Mouse (Mus musculus) forebrain, embryonic 12.5 days (tissue): ENCODE data around the gene Pgap2. TPM values are rescaled to one million over a fixed set of nuclear protein-coding genes. Genes with fewer than 3 reads are reported as not detected.

Source experiments
- ATAC-seq: fragments of 200-750 bp; cut with Nextera tagmentation; 2 replicates; pipeline ENCODE4 v1.8.0; 2017; ENCODE audit warnings: moderate TSS enrichment; ENCODE audit not compliant: low FRiP score
- H3K27ac ChIP-seq: fragments of 300-500 bp; sonication (generic); 2 replicates; pipeline ENCODE4 v1.5.1; 2016; ENCODE audit warnings: mild to moderate bottlenecking
- H3K27me3 ChIP-seq: fragments of 300-500 bp; sonication (generic); 2 replicates; pipeline ENCODE4 v1.6.1; 2016; ENCODE audit warnings: mild to moderate bottlenecking
- H3K36me3 ChIP-seq: fragments of 300-500 bp; sonication (generic); replicated peaks from 2 replicates; pipeline ENCODE4 v1.6.1; 2016; ENCODE audit warnings: mild to moderate bottlenecking
- H3K4me1 ChIP-seq: fragments of 300-500 bp; sonication (generic); 2 replicates; pipeline ENCODE4 v1.6.1; 2016
- H3K4me2 ChIP-seq: fragments of 300-500 bp; sonication (generic); 2 replicates; pipeline ENCODE4 v1.6.1; 2016; ENCODE audit warnings: mild to moderate bottlenecking, moderate library complexity
- H3K4me3 ChIP-seq: fragments of 300-500 bp; sonication (generic); replicated peaks from 2 replicates; pipeline ENCODE4 v1.5.1; 2016; ENCODE audit warnings: mild to moderate bottlenecking
- H3K9ac ChIP-seq: fragments of 300-500 bp; sonication (generic); 2 replicates; pipeline ENCODE4 v1.6.1; 2016; ENCODE audit warnings: mild to moderate bottlenecking
- H3K9me3 ChIP-seq: fragments of 300-500 bp; sonication (generic); 2 replicates; pipeline ENCODE4 v1.6.1; 2016
- WGBS: fragments of 180-500 bp; shearing (Covaris S2); methylation state at CpG from one replicate; pipeline ENCODE4 v1.1.7; 2016; 5-methylcytosine and 5-hydroxymethylcytosine counted together
- polyA plus RNA-seq: library from polyadenylated mRNA; unstranded; fragments of >200 nt; fragmentation: Nextera tagmentation; extraction: Ambion mirVana; gene quantifications from 2 replicates; pipeline ENCODE4 v1.2.1, GENCODE M21; 2016

The Pgap2 gene
- polyA plus RNA-seq, 1 experiment from 2014 or later, result 54.3 TPM

DNA sequence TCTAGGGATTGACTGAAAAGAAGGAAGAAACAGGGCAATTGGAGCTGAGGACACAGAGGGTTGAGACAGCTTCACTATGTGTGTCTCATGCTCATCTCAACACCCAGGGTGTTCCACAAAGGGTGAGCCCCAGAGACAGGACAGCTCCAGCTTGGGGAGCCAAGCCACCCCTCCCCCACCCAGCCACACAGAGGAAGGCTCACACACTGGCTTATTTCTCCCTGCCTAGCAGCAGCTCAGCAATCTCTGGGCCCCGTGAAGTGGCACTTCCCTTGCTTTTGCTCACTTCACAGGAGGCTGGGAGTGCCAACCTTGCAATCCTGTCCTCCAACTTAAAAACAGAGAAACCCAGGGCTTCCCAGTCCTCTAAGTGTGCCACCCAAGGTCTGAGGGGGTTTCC is 35.8 kb downstream of the Pgap2 start:
- Histone ChIP-seq H3K9me3 (no peaks in the 10 kb centered on the region), H3K36me3 (peaks cover 6% of the 10 kb centered on the region), H3K27me3 (no peaks in the 10 kb centered on the region), H3K4me1 (peaks cover 39% of the 10 kb centered on the region), H3K4me2 (no peak overlapping the region), H3K9ac (no peak overlapping the region), H3K27ac (no peak overlapping the region), H3K4me3 (no peak overlapping the region)
- WGBS, result 0% methylated on average over 1 of the region's 1 CpGs
- no peak for ATAC-seq

DNA sequence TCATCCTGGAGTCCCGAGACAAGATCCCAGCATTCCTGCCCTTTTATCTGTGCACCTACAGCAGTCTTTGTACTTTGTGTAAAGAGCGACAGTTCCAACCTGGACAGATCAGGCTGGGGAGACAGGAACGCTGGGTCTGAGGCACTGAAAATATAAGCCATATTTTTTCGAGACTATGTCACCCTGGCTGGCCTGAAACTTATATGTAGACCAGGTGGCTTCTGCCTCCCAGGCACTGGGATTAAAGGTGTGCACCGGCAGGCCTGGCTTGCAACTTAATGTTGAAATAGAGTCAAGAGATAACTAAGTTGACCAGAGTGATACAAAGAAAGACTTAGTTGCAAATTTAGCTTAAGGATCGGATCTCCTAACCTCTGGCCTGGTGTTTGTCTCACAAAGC is 36.3 kb downstream of the Pgap2 start:
- Histone ChIP-seq H3K27ac (no peak overlapping the region), H3K9ac (no peak overlapping the region), H3K4me2 (no peak overlapping the region), H3K9me3 (no peaks in the 10 kb centered on the region), H3K4me1 (peaks cover 39% of the 10 kb centered on the region), H3K36me3 (peaks cover 1% of the 10 kb centered on the region), H3K4me3 (no peak overlapping the region), H3K27me3 (no peaks in the 10 kb centered on the region)
- 62% methylated on average over 6 of the region's 6 CpGs for WGBS
- no peak for ATAC-seq

DNA sequence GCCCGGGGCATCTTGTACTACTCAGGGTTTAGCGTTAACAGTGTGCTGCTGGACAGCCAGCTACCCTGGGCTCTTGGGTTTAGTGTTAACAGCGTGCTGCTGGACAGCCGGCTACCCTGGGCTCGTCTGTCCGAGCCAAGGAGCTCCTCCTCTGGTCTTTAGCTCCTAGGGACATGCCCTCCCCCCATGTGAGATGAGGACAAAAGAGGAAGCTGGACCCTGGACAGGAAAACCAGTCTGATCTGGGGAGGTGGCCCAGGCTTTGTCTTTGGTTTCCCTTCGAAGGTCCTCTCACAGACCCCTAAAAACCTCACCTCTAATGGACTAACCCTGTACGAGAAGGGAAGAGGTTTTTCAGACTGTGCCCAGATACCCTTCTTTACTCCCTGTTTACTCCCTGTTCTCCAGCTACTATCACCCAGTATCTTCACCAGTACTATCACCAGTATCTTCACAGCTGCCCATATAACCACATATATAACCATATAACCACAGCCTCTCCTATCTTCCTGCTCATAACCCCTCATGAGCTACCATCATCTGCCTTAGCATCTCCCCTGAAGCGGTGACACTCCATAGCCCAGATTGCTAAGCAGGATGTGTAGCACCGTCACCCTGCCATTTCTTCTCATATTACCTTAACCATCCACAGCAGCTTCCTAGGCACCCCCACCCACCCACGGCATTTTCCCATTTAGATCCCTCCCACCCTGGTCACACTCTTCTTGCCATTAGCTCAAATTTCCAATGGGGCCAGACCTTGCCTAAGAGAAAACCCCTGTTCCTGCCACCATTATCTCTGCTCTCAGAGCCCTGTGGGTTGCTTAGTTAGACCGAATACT is 37.2 kb downstream of the Pgap2 start:
- 56% methylated on average over 12 of the region's 12 CpGs for WGBS
- Histone ChIP-seq H3K4me1 (peaks cover 39% of the 10 kb centered on the region), H3K4me3 (no peak overlapping the region), H3K27me3 (no peaks in the 10 kb centered on the region), H3K9me3 (no peaks in the 10 kb centered on the region), H3K4me2 (no peak overlapping the region), H3K36me3 (no peaks in the 10 kb centered on the region), H3K27ac (no peak overlapping the region), H3K9ac (peak overlapping the region; percentile 25; the same call in 1 of the 2 replicates)
- ATAC-seq, result no peak

DNA sequence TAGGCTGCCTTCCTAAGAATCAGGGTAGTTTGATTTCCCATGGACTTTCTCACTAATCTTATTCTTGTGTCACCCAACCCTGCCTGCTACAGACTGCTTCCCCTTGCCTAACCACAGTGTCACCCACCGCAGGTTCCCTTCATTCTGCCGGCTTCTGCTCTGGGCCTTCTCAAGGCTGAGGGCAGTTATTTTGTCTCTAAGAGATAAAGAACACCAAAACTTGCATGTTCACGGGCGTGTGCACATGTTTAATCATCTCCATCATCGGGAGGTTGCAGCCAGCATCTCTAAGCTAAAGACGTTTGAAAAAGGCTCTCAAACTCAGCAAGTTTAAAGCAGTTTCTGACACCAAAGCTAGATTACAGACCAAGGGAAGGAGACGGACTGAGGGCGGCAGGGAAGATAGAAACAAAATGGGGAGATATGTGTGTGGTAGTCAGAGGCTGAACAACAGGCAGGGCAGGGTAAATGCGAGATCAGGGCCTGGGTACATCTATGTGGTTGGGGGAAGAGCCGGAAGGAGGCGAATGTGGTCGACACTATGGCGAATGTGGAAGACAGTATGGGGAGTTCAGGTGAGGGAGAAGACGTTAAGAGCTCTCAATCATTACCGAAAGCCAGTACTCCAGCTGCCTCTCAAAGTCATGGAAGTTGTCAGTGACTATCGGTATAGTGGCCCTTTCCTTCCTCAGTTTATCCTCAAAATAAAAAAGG is 38.8 kb downstream of the Pgap2 start:
- WGBS, result 25% methylated on average over 16 of the region's 16 CpGs
- no peaks in the 10 kb centered on the region for H3K36me3 ChIP-seq
- H3K27ac ChIP-seq, result no peak overlapping the region
- H3K4me1 ChIP-seq, result peaks cover 39% of the 10 kb centered on the region
- peak overlapping the region; percentile 91 for H3K4me2 ChIP-seq
- H3K9me3 ChIP-seq, result no peaks in the 10 kb centered on the region
- peak overlapping the region; percentile 85 for H3K9ac ChIP-seq
- no peak for ATAC-seq
- no peaks in the 10 kb centered on the region for H3K27me3 ChIP-seq
- peak overlapping the region; percentile 81 for H3K4me3 ChIP-seq

DNA sequence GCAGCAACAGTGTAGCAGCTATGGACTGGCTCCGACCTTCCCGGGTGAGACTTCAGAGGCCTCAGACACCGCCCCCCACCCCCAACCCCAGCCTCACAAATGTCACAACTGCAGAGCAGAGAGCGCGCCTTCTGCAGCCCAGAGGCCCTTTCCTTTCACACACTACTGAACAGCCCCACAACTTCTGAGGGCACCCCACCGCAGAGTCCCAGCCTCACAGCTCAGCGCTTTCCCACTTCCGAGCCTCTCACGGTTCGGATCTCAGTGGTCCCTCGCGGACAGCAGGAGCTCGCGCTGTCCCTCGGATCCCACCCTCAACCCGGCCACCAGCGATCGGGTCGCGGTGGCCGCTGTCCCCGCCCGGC is 39.5 kb downstream of the Pgap2 start:
- peaks cover 39% of the 10 kb centered on the region for H3K4me1 ChIP-seq
- peak overlapping the region; percentile 91 for H3K4me2 ChIP-seq
- peak overlapping the region; percentile 85 for H3K9ac ChIP-seq
- H3K27me3 ChIP-seq, result no peaks in the 10 kb centered on the region
- peak overlapping the region; percentile 81 for H3K4me3 ChIP-seq
- no peaks in the 10 kb centered on the region for H3K9me3 ChIP-seq
- H3K27ac ChIP-seq, result peak overlapping the region; percentile 84
- no peaks in the 10 kb centered on the region for H3K36me3 ChIP-seq
- under 1% methylated on average over 23 of the region's 23 CpGs for WGBS
- ATAC-seq, result peak; percentile 30

DNA sequence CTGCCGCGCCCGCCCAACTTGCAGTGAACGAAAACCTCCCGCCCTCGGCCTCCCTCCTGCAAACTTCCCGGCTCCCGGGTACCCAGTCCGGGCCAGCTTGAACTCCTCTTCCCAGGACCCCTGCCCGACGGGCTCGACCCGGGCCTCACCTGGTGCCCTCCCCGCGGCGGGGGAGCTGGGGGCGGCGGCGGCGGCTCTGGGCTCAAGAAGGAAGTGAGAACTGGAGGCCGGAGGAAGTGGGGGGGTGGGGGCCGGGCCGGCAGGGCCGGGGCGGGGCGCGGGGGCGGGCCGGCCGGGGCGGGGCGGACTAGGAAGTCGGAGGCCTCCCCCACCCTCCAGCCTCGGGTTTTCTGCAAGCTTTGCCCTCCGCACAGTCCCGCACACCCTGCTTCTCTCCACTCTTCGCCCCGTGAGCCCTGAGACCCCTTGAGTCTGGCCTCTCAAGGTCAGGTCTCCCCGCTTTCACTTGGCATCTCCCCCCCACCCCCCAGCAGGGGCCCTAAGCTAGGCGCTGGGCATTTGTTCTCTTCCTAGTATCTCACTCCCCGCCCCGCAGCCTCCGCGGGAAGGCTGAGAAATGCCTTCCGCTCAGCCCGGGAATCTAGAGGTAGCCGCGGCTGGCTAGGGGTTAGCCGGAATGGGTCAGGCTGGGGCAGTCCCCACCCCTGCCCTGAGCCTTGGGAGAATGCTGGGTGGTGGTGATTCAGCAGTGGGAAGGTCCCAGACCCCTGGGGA is 40.1 kb downstream of the Pgap2 start:
- peaks cover 39% of the 10 kb centered on the region for H3K4me1 ChIP-seq
- H3K9ac ChIP-seq, result peak overlapping the region; percentile 85
- H3K36me3 ChIP-seq, result no peaks in the 10 kb centered on the region
- no peaks in the 10 kb centered on the region for H3K9me3 ChIP-seq
- peak; percentile 78 for ATAC-seq
- H3K4me3 ChIP-seq, result peak overlapping the region; percentile 81
- under 1% methylated on average over 32 of the region's 49 CpGs for WGBS
- H3K27me3 ChIP-seq, result no peaks in the 10 kb centered on the region
- peak overlapping the region; percentile 84 for H3K27ac ChIP-seq
- H3K4me2 ChIP-seq, result peak overlapping the region; percentile 91

DNA sequence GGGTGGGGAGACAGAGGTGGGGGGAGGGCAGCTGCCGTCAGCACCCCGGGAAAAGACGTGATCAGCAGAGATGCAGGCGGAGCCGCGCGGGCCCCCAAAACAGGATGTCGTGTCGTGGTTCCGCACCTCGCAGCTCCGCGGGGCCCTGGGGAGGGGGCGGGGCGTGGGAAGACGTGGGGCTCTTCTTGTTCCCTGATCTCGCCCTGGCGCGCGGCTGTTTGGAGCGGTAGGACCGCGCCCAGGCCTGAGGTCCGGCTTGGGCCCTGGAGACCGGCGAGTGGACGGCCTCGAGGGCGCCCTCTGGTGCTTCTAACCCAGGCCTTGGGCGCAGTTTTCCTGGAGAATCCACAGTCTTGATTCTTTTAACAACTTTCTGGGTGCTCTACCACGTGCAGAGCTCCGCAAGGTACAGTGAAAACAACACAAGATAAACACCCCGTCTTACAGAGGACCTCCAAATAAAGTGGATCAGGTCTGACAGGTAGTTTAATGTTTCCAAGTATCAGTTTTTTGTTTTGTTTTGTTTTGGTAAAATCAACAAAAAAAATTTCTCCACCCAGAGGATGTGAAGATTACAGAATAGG is 40.7 kb downstream of the Pgap2 start:
- no peaks in the 10 kb centered on the region for H3K27me3 ChIP-seq
- H3K4me1 ChIP-seq, result peaks cover 38% of the 10 kb centered on the region
- H3K4me3 ChIP-seq, result peak overlapping the region; percentile 81
- peak overlapping the region; percentile 84 for H3K27ac ChIP-seq
- WGBS, result under 1% methylated on average over 33 of the region's 33 CpGs
- H3K9me3 ChIP-seq, result no peaks in the 10 kb centered on the region
- no peaks in the 10 kb centered on the region for H3K36me3 ChIP-seq
- peak; percentile 83 for ATAC-seq
- peak overlapping the region; percentile 91 for H3K4me2 ChIP-seq
- peak overlapping the region; percentile 85 for H3K9ac ChIP-seq

DNA sequence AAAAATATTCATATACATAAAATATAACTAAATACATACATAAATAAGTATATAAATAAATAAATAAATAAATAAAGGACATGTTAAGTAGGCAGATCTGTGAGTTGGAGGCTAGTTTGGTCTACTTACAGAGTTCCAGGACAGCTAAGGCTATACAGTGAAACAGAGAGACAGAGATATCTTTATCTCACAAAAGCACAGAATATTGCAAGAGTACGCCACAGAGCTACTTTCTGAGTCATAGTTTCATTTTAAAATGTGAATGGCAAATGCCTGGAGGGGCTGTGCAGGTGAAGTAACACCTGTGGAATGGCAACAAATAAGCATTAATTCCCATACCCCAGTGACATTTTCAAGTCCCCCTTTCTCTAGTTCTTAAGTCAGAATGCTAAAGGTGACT is 43.6 kb downstream of the Pgap2 start:
- no peaks in the 10 kb centered on the region for H3K36me3 ChIP-seq
- H3K4me2 ChIP-seq, result no peak overlapping the region
- H3K4me3 ChIP-seq, result no peak overlapping the region
- no peaks in the 10 kb centered on the region for H3K27me3 ChIP-seq
- no peak for ATAC-seq
- 96% methylated on average over 1 of the region's 1 CpGs for WGBS
- H3K9me3 ChIP-seq, result no peaks in the 10 kb centered on the region
- H3K4me1 ChIP-seq, result peaks cover 9% of the 10 kb centered on the region
- no peak overlapping the region for H3K9ac ChIP-seq
- H3K27ac ChIP-seq, result no peak overlapping the region

DNA sequence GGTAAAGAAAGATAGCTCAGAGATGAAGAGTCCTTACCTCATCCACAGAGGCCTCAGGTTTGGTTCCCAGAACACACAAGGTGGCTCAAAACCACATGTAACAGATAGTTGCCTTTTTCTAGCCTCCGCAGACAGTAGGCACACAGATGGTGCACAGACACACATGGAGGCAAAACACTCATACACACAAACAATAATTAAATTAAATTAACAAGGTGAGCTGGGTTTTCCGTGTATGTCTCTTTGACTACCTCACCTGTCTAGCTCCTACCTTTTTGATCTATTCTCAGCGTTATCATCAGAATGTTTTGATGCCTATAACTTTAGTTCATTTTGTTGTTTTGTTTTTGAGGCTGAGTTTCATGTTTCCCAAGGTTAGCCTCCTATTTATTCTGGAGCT is 45.9 kb downstream of the Pgap2 start, which contains the start of gene Rhog:
Gene Rhog (minus strand): TSS at position 101 of the 400 bp plus-strand sequence.
- H3K9ac ChIP-seq, result no peak within 1 kb of the TSS
- no peak within 1 kb of the TSS for H3K27ac ChIP-seq
- WGBS, result 82% methylated on average over 3 of the region's 3 CpGs
- H3K4me3 ChIP-seq, result no peak within 1 kb of the TSS
- ATAC-seq, result no peak
- H3K27me3 ChIP-seq, result no peaks in the 10 kb centered on the region
- no peak within 1 kb of the TSS for H3K4me2 ChIP-seq
- H3K36me3 ChIP-seq, result no peaks in the 10 kb centered on the region
- H3K4me1 ChIP-seq, result no peaks in the 10 kb centered on the region
- no peaks in the 10 kb centered on the region for H3K9me3 ChIP-seq

DNA sequence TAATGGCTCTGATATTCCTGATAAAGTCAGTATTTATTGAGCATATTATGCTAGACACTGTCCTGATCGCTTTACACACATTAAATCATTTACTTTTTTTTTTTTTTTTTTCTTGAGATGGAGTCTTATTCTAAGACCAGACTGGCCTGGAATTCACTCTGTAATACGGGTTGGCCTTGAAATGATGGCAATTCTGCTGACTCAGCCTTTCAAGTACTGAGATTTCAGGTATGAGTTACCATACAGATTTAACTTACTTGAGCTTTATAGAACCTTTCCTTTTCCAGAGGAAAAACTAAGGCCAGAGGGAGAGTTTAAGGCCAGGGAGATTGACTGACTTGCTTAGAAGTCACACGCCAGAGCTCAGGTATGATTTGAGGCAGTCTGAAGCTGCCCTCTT is 46.6 kb downstream of the Pgap2 start:
- no peaks in the 10 kb centered on the region for H3K36me3 ChIP-seq
- H3K9me3 ChIP-seq, result no peaks in the 10 kb centered on the region
- H3K27ac ChIP-seq, result no peak overlapping the region
- no peak overlapping the region for H3K9ac ChIP-seq
- no peaks in the 10 kb centered on the region for H3K4me1 ChIP-seq
- ATAC-seq, result no peak
- WGBS, result 78% methylated on average over 3 of the region's 3 CpGs
- no peak overlapping the region for H3K4me3 ChIP-seq
- no peak overlapping the region for H3K4me2 ChIP-seq
- H3K27me3 ChIP-seq, result no peaks in the 10 kb centered on the region

DNA sequence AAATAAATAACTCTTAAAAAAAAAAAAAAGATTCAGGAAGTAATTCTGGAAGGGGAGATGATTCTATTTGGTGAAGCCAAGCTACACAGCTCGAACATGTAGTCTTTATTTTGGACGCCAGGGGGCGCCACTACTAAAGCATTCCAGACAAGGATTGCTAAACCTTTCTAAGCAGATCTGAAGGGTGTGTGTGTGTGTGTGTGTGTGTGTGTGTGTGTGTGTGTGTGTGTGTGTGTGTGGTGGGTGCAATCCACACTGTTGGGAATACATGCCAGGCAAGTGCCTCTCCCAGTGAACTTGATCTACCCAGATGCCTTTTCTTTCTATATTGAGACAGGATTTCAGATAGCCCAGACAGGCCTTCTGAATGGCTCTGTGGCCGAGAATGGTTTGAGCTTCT is 48.2 kb downstream of the Pgap2 start:
- H3K4me3 ChIP-seq, result no peak overlapping the region
- ATAC-seq, result peak; percentile 70; the same call in 1 of the 2 replicates
- H3K27ac ChIP-seq, result no peak overlapping the region
- no peaks in the 10 kb centered on the region for H3K36me3 ChIP-seq
- no peaks in the 10 kb centered on the region for H3K4me1 ChIP-seq
- no peaks in the 10 kb centered on the region for H3K9me3 ChIP-seq
- H3K4me2 ChIP-seq, result no peak overlapping the region
- H3K27me3 ChIP-seq, result no peaks in the 10 kb centered on the region
- H3K9ac ChIP-seq, result no peak overlapping the region
- 13% methylated on average over 4 of the region's 4 CpGs for WGBS

DNA sequence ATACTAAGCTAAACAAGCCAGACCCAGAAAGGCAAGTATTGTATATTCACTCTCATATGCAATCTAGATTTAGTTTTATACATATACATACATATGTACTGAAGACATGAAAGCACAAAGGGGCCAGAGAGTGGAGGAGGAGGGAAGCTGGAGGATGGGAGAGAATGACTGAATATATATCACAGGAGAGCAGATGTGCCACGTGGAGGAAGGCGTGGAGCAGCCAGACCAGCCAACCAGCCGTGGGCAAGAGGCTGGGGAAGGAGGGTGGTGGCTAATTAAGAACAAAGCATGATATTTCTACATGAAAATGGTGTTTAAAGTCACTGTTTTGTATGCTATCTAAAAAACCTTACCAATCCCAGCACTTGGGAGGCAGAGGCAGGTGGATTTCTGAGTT is 48.7 kb downstream of the Pgap2 start:
- Histone ChIP-seq H3K4me3 (no peak overlapping the region), H3K36me3 (no peaks in the 10 kb centered on the region), H3K4me1 (no peaks in the 10 kb centered on the region), H3K27ac (no peak overlapping the region), H3K9ac (no peak overlapping the region), H3K9me3 (no peaks in the 10 kb centered on the region), H3K4me2 (no peak overlapping the region), H3K27me3 (no peaks in the 10 kb centered on the region)
- no peak for ATAC-seq
- 79% methylated on average over 3 of the region's 3 CpGs for WGBS
